Mouse (Mus musculus) kidney, embryonic 15.5 days (tissue): Measurements from ENCODE around the gene Prkra. TPM values are rescaled to one million over a fixed set of nuclear protein-coding genes. Genes with fewer than 3 reads are reported as not detected.

Experiments
- ATAC-seq: fragments of 200-750 bp; cut with Nextera tagmentation; replicated peaks from 2 replicates; pipeline ENCODE4 v1.8.0; 2017; ENCODE audit warnings: moderate TSS enrichment; ENCODE audit not compliant: low FRiP score
- H3K27ac ChIP-seq: fragments of 300-500 bp; sonication (generic); 2 replicates; pipeline ENCODE4 v1.5.1; 2015; ENCODE audit warnings: mild to moderate bottlenecking, inconsistent platforms
- H3K27me3 ChIP-seq: fragments of 300-500 bp; sonication (generic); 2 replicates; pipeline ENCODE4 v1.6.1; 2015; ENCODE audit warnings: inconsistent platforms
- H3K36me3 ChIP-seq: fragments of 300-500 bp; sonication (generic); 2 replicates; pipeline ENCODE4 v1.6.1; 2015; ENCODE audit warnings: inconsistent platforms
- H3K4me1 ChIP-seq: fragments of 300-500 bp; sonication (generic); 2 replicates; pipeline ENCODE4 v1.6.1; 2015; ENCODE audit warnings: inconsistent platforms
- H3K4me2 ChIP-seq: fragments of 300-500 bp; sonication (generic); 2 replicates; pipeline ENCODE4 v1.6.1; 2015; ENCODE audit warnings: moderate library complexity, mild to moderate bottlenecking, inconsistent platforms
- H3K4me3 ChIP-seq: fragments of 300-500 bp; sonication (generic); replicated peaks from 2 replicates; pipeline ENCODE4 v1.5.1; 2015; ENCODE audit warnings: mild to moderate bottlenecking, inconsistent platforms
- H3K9ac ChIP-seq: fragments of 300-500 bp; sonication (generic); 2 replicates; pipeline ENCODE4 v1.6.1; 2015; ENCODE audit warnings: mild to moderate bottlenecking, inconsistent platforms
- H3K9me3 ChIP-seq: fragments of 300-500 bp; sonication (generic); replicated peaks from 2 replicates; pipeline ENCODE4 v1.6.1; 2016; ENCODE audit warnings: inconsistent platforms
- WGBS: fragments of 180-500 bp; shearing (Covaris S2); methylation state at CpG from one replicate; pipeline ENCODE4 v1.1.7; 2015; ENCODE audit warnings: mixed read lengths; 5-methylcytosine and 5-hydroxymethylcytosine counted together
- polyA plus RNA-seq: library from polyadenylated mRNA; unstranded; fragments of >200 nt; fragmentation: Nextera tagmentation; extraction: Ambion mirVana; gene quantifications from 2 replicates; pipeline ENCODE4 v1.2.1, GENCODE M21; 2015

The Prkra gene
- polyA plus RNA-seq, 1 experiment from 2014 or later = 78.8 TPM

GRCm38 (mm10) chr2:76610326-76611104 lies 37.3 kb downstream of the Prkra start:
- no peak overlapping the region for H3K4me2 ChIP-seq
- H3K36me3 ChIP-seq = no peaks in the 10 kb centered on the region
- WGBS = 79% methylated on average over 10 of the region's 10 CpGs
- H3K27ac ChIP-seq = no peak overlapping the region
- no peak overlapping the region for H3K4me3 ChIP-seq
- no peak for ATAC-seq
- H3K9me3 ChIP-seq = no peaks in the 10 kb centered on the region
- no peaks in the 10 kb centered on the region for H3K4me1 ChIP-seq
- no peak overlapping the region for H3K9ac ChIP-seq
- no peaks in the 10 kb centered on the region for H3K27me3 ChIP-seq

DNA sequence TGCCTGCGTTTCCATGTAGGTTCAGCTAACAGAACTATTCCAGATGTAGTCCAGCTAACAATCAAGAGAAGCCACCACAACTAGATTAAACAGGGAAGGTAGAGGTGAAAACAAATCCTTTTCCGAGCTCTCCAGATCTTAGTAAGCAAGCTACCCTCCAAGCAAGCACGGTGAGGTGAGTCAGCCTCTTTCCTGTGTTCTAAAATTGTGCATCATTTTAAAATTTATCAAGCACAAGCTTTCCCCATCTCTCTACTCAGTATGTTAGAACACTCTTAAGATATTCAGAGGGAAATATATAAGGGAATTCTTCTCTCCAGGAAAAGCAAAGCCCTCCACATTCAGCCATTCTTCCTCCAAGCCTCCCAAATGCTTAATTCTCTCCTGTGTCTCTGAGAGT lies 41.1 kb downstream of the Prkra start:
- Histone ChIP-seq H3K9me3 (no peaks in the 10 kb centered on the region), H3K4me1 (no peaks in the 10 kb centered on the region), H3K9ac (no peak overlapping the region), H3K4me2 (no peak overlapping the region), H3K27ac (no peak overlapping the region), H3K27me3 (no peaks in the 10 kb centered on the region), H3K4me3 (no peak overlapping the region), H3K36me3 (no peaks in the 10 kb centered on the region)
- no peak for ATAC-seq
- 87% methylated on average over 3 of the region's 3 CpGs for WGBS

GRCm38 (mm10) chr2:76602256-76602655 lies 45.6 kb downstream of the Prkra start:
- Histone ChIP-seq H3K9ac (no peak overlapping the region), H3K27ac (no peak overlapping the region), H3K9me3 (no peaks in the 10 kb centered on the region), H3K4me2 (no peak overlapping the region), H3K36me3 (no peaks in the 10 kb centered on the region), H3K4me3 (no peak overlapping the region), H3K27me3 (no peaks in the 10 kb centered on the region), H3K4me1 (no peaks in the 10 kb centered on the region)
- 90% methylated on average over 1 of the region's 1 CpGs for WGBS
- no peak for ATAC-seq

GRCm38 (mm10) chr2:76599214-76599613 lies 48.6 kb downstream of the Prkra start:
- WGBS = 78% methylated on average over 5 of the region's 5 CpGs
- no peak for ATAC-seq
- Histone ChIP-seq H3K9ac (no peak overlapping the region), H3K27me3 (no peaks in the 10 kb centered on the region), H3K36me3 (peaks cover 9% of the 10 kb centered on the region; the same call in 1 of the 2 replicates), H3K4me2 (no peak overlapping the region), H3K4me3 (no peak overlapping the region), H3K9me3 (no peaks in the 10 kb centered on the region), H3K27ac (no peak overlapping the region), H3K4me1 (no peaks in the 10 kb centered on the region)

- Histone ChIP-seq H3K4me1 (no peaks in the 10 kb centered on the region), H3K27me3 (no peaks in the 10 kb centered on the region), H3K36me3 (peaks cover 17% of the 10 kb centered on the region; the same call in 1 of the 2 replicates), H3K4me3 (no peak overlapping the region), H3K27ac (no peak overlapping the region), H3K9me3 (no peaks in the 10 kb centered on the region), H3K9ac (no peak overlapping the region), H3K4me2 (no peak overlapping the region)
- WGBS = 87% methylated on average over 11 of the region's 11 CpGs
- ATAC-seq = no peak
Observed at GRCm38 (mm10) chr2:76597521-76597920, 50.3 kb downstream of the Prkra start.

- Histone ChIP-seq H3K36me3 (peaks cover 28% of the 10 kb centered on the region; the same call in 1 of the 2 replicates), H3K9ac (no peak overlapping the region), H3K4me2 (no peak overlapping the region), H3K27me3 (no peaks in the 10 kb centered on the region), H3K9me3 (no peaks in the 10 kb centered on the region), H3K4me3 (no peak overlapping the region), H3K4me1 (no peaks in the 10 kb centered on the region), H3K27ac (no peak overlapping the region)
- no peak for ATAC-seq
- 76% methylated on average over 3 of the region's 3 CpGs for WGBS
Observed at GRCm38 (mm10) chr2:76592401-76592924, 55.4 kb downstream of the Prkra start.

DNA sequence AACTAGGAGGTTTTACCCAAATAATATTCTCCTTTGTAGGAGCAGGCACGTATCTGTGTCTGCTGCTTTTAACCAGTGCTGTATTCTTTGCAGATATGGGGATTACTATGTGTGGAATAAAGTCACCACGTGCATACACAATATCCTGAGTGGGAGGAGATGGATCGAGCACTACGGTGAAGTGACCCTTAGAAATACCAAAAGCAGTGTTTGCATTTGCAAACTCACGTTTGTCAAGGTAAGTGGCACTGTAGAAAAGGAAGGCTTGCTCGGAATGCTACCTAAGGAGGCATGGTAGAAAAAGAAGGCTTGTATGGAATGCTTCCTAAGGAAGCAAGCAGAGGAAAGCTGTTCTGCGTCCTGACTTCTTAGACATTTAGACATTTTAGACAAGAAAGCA lies 57.6 kb downstream of the Prkra start:
- no peaks in the 10 kb centered on the region for H3K4me1 ChIP-seq
- no peak overlapping the region for H3K4me3 ChIP-seq
- WGBS = 82% methylated on average over 7 of the region's 7 CpGs
- H3K36me3 ChIP-seq = peaks cover 36% of the 10 kb centered on the region; the same call in 1 of the 2 replicates
- H3K9me3 ChIP-seq = no peaks in the 10 kb centered on the region
- no peak overlapping the region for H3K9ac ChIP-seq
- no peak for ATAC-seq
- no peak overlapping the region for H3K4me2 ChIP-seq
- H3K27ac ChIP-seq = no peak overlapping the region
- H3K27me3 ChIP-seq = no peaks in the 10 kb centered on the region

DNA sequence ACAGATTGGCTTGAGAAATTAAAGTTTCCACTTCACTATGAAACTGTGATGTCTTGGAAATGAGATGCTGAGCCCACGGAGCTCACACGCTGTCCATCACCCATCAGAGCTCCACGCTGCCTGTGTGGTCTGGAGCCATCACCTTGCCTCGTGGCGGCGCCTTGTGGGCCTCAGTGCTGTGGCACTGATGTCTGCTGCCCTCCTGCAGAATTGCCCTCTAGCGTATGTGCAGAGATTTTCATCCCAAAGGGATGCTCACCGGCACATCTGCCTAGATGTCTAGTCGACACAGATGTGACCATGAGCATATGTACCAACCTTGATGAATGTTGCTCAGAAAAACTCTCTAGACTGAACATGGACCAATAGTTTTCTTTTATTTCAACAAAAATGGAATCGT lies 60.9 kb downstream of the Prkra start:
- no peaks in the 10 kb centered on the region for H3K4me1 ChIP-seq
- no peak overlapping the region for H3K9ac ChIP-seq
- no peaks in the 10 kb centered on the region for H3K27me3 ChIP-seq
- H3K9me3 ChIP-seq = no peaks in the 10 kb centered on the region
- no peak overlapping the region for H3K27ac ChIP-seq
- ATAC-seq = no peak
- H3K36me3 ChIP-seq = peaks cover 18% of the 10 kb centered on the region; the same call in 1 of the 2 replicates
- no peak overlapping the region for H3K4me3 ChIP-seq
- WGBS = 87% methylated on average over 10 of the region's 10 CpGs
- no peak overlapping the region for H3K4me2 ChIP-seq

- no peak overlapping the region for H3K4me3 ChIP-seq
- H3K9me3 ChIP-seq = no peaks in the 10 kb centered on the region
- no peak overlapping the region for H3K4me2 ChIP-seq
- H3K27me3 ChIP-seq = no peaks in the 10 kb centered on the region
- ATAC-seq = no peak
- H3K9ac ChIP-seq = no peak overlapping the region
- H3K27ac ChIP-seq = no peak overlapping the region
- no peaks in the 10 kb centered on the region for H3K4me1 ChIP-seq
- H3K36me3 ChIP-seq = peaks cover 12% of the 10 kb centered on the region; the same call in 1 of the 2 replicates
- 93% methylated on average over 13 of the region's 13 CpGs for WGBS
Observed at GRCm38 (mm10) chr2:76585090-76585489, 62.7 kb downstream of the Prkra start.

Other genes with a start within 250 kb of the Prkra start
- 18.3 and 20.1 TPM in 2 replicates for gene Osbpl6, start 241.5 kb downstream of the Prkra start, polyA plus RNA-seq
- gene Pjvk, start 461 bp upstream of the Prkra start, polyA plus RNA-seq = 1.6 and 2.7 TPM in 2 replicates
- gene Fkbp7, start 25.1 kb upstream of the Prkra start, polyA plus RNA-seq = 65.4 and 66.7 TPM in 2 replicates
- 13.9 and 14.0 TPM in 2 replicates for gene Plekha3, start 27.3 kb upstream of the Prkra start, polyA plus RNA-seq